Mouse (Mus musculus) R1 (cell line): Measurements from ENCODE around the gene Fads2.

Source experiments
- DNase-seq: peaks from one replicate; pipeline ENCODE4 v3.0.0-alpha.2; 2018; ENCODE audit warnings: low read depth, low spot score

Gene Fads2

GRCm38 (mm10) chr19:10013913-10014312 lies 87.6 kb downstream of the Fads2 start:
- DNase-seq = no peak

GRCm38 (mm10) chr19:10013348-10013747 lies 88.2 kb downstream of the Fads2 start:
- peak; percentile 13 for DNase-seq

- DNase-seq = peak; percentile 40
These were observed 88.7 kb downstream of the Fads2 start for GRCm38 (mm10) chr19:10012827-10013278.
